Mouse (Mus musculus) left cerebral cortex, adult 18-20 months (tissue): ENCODE data around the gene Skp1a. TPM values are rescaled to one million over a fixed set of nuclear protein-coding genes. Genes with fewer than 3 reads are reported as not detected.

Source experiments
- DNase-seq, 2 experiments: peaks; one replicate each; pipeline ENCODE4 v3.0.0; 2021 to 2022; ENCODE audit warnings: low spot score in 2 of 2, mixed read lengths in 1 of 2
- total RNA-seq, 2 experiments: library from RNA; stranded (reverse); gene quantifications; 2 replicates each; pipeline ENCODE4 v1.2.3; 2021

Gene Skp1a
- total RNA-seq, 2 experiments from 2014 or later: 477 to 492 TPM

- DNase-seq: peak; percentile 53 to 55
Measured at GRCm38 (mm10) chr11:52253674-52254375, 22.0 kb downstream of the Skp1a start.

- DNase-seq: no peak
Measured at GRCm38 (mm10) chr11:52255077-52255476, 23.3 kb downstream of the Skp1a start.

GRCm38 (mm10) chr11:52257376-52257775 lies 25.6 kb downstream of the Skp1a start:
- no peak for DNase-seq

- DNase-seq: no peak
Measured at GRCm38 (mm10) chr11:52258711-52259110, 26.9 kb downstream of the Skp1a start.

GRCm38 (mm10) chr11:52260878-52261277 lies 29.1 kb downstream of the Skp1a start:
- DNase-seq: no peak

- DNase-seq: no peak
Measured at GRCm38 (mm10) chr11:52261937-52262336, 30.1 kb downstream of the Skp1a start.

- no peak for DNase-seq
Measured at GRCm38 (mm10) chr11:52262338-52262737, 30.5 kb downstream of the Skp1a start.

GRCm38 (mm10) chr11:52264871-52265270 lies 33.1 kb downstream of the Skp1a start:
- DNase-seq: no peak

- no peak for DNase-seq
Measured at GRCm38 (mm10) chr11:52265616-52266307, 34.0 kb downstream of the Skp1a start.

GRCm38 (mm10) chr11:52267271-52267670 lies 35.5 kb downstream of the Skp1a start:
- DNase-seq: no peak

- no peak for DNase-seq
Measured at GRCm38 (mm10) chr11:52268104-52268835, 36.5 kb downstream of the Skp1a start.

- DNase-seq: no peak
Measured at GRCm38 (mm10) chr11:52269841-52270240, 38.0 kb downstream of the Skp1a start.

- DNase-seq: no peak
Measured at GRCm38 (mm10) chr11:52271765-52272495, 40.1 kb downstream of the Skp1a start.

- DNase-seq: no peak
Measured at GRCm38 (mm10) chr11:52272619-52273018, 40.8 kb downstream of the Skp1a start.

- DNase-seq: no peak
Measured at GRCm38 (mm10) chr11:52273183-52273941, 41.6 kb downstream of the Skp1a start.

GRCm38 (mm10) chr11:52273942-52274330 lies 42.1 kb downstream of the Skp1a start:
- no peak for DNase-seq

- peak in 1 of 2 experiments; percentile 39 for DNase-seq
Measured at GRCm38 (mm10) chr11:52274456-52275112, 42.8 kb downstream of the Skp1a start.

- DNase-seq: no peak
Measured at GRCm38 (mm10) chr11:52275366-52275765, 43.6 kb downstream of the Skp1a start.

GRCm38 (mm10) chr11:52275774-52276555 lies 44.2 kb downstream of the Skp1a start:
- peak; percentile 28 to 50 for DNase-seq
